Mouse (Mus musculus): ENCODE data around the gene Ube2h.

DNA sequence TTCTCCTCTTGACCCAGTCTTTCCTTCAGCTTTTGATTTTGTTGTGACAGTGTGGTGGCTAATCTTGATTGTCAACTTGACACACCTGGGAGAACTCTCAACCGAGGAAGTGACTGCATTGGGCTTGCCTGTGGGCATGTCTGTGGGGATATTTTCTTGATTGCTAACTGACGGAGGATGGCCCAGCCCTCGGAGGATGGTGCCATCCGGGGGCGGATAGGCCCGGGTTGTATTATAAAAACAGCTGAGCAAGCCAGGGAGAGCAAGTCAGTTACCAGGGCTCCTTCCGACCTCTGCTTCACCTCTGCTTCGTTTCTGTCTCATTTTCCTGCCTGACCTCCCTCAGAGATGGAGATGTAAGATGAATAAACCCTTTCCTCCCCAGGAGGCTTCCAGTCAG lies 48.4 kb upstream of the Ube2h start:
- TF ChIP-seq CTCF (IDR thresholded peaks at IDR 0.05; ENCODE audit: control insufficient read depth, insufficient read depth, low read length) = no peak
- TF ChIP-seq POLR2A (IDR thresholded peaks at IDR 0.05; ENCODE audit: borderline replicate concordance, control insufficient read depth, low read depth, low read length) = no peak
